ENCODE assay signal across 8 mouse cellular contexts in genomic region chr1:51478262-51479026, GRCm38 (mm10). TPM values are rescaled to one million over a fixed set of nuclear protein-coding genes. Genes with fewer than 3 reads are reported as not detected.
A peak's percentile ranks its signal among the peaks of the same experiment; 100 is the strongest.
DNase-seq lines count a peak whose midpoint lies in the region; ATAC-seq and TF ChIP-seq lines count a peak whose summit lies in the region.

Gene Nabp1, minus strand, starts transcription at chr1:51478425.

- H3K27me3 ChIP-seq in heart, embryonic 12.5 days (replicated peaks), result no peaks in the 10 kb centered on the region
- no peaks in the 10 kb centered on the region for H3K27me3 ChIP-seq in kidney, postnatal 0 days (ENCODE audit: insufficient read depth, low read length)
- H3K27me3 ChIP-seq in liver, embryonic 11.5 days (replicated peaks; ENCODE audit: control insufficient read depth, insufficient read depth, low read length), result no peaks in the 10 kb centered on the region
- no peaks in the 10 kb centered on the region for H3K27me3 ChIP-seq in stomach, embryonic 14.5 days (ENCODE audit: control insufficient read depth, insufficient read depth, low read length)

- under 1% methylated on average over 51 of the region's 51 CpGs for WGBS in heart, embryonic 12.5 days
- under 1% methylated on average over 48 of the region's 51 CpGs for WGBS in kidney, postnatal 0 days
- WGBS in liver, embryonic 11.5 days, result under 1% methylated on average over 51 of the region's 51 CpGs
- under 1% methylated on average over 51 of the region's 51 CpGs for WGBS in stomach, embryonic 14.5 days

- peak; percentile 67 for TF ChIP-seq CTCF in kidney, postnatal 0 days (IDR thresholded peaks at IDR 0.05; ENCODE audit: low read depth)

- peak within 1 kb of the TSS; percentile 86 for H3K4me2 ChIP-seq in heart, embryonic 12.5 days
- peak within 1 kb of the TSS; percentile 97 for H3K4me2 ChIP-seq in kidney, postnatal 0 days (ENCODE audit: low read length)
- peak within 1 kb of the TSS; percentile 94 for H3K4me2 ChIP-seq in liver, embryonic 11.5 days
- peak within 1 kb of the TSS; percentile 98 for H3K4me2 ChIP-seq in stomach, embryonic 14.5 days (replicated peaks; ENCODE audit: low read depth, low read length)

- H3K36me3 ChIP-seq in heart, embryonic 12.5 days, result no peaks in the 10 kb centered on the region
- H3K36me3 ChIP-seq in kidney, postnatal 0 days (ENCODE audit: insufficient read depth, low read length), result no peaks in the 10 kb centered on the region
- H3K36me3 ChIP-seq in liver, embryonic 11.5 days (ENCODE audit: control insufficient read depth, insufficient read depth, low read length), result no peaks in the 10 kb centered on the region
- no peaks in the 10 kb centered on the region for H3K36me3 ChIP-seq in stomach, embryonic 14.5 days (ENCODE audit: control insufficient read depth, insufficient read depth, low read length)

- H3K9me3 ChIP-seq in heart, embryonic 12.5 days (replicated peaks), result no peaks in the 10 kb centered on the region
- H3K9me3 ChIP-seq in kidney, postnatal 0 days (replicated peaks; ENCODE audit: low read length), result no peaks in the 10 kb centered on the region
- no peaks in the 10 kb centered on the region for H3K9me3 ChIP-seq in liver, embryonic 11.5 days (ENCODE audit: control insufficient read depth, low read length)
- H3K9me3 ChIP-seq in stomach, embryonic 14.5 days (ENCODE audit: control insufficient read depth, low read depth, low read length), result no peaks in the 10 kb centered on the region

- H3K27ac ChIP-seq in heart, embryonic 12.5 days (ENCODE audit: poor library complexity, severe bottlenecking), result peak within 1 kb of the TSS; percentile 86
- peak within 1 kb of the TSS; percentile 85 for H3K27ac ChIP-seq in kidney, postnatal 0 days
- peak within 1 kb of the TSS; percentile 55 for H3K27ac ChIP-seq in liver, embryonic 11.5 days (ENCODE audit: low read depth, low read length)
- H3K27ac ChIP-seq in stomach, embryonic 14.5 days (ENCODE audit: low read length), result peak within 1 kb of the TSS; percentile 78

- peak within 1 kb of the TSS; percentile 71 for H3K4me3 ChIP-seq in heart, embryonic 12.5 days
- peak within 1 kb of the TSS; percentile 55 for H3K4me3 ChIP-seq in kidney, postnatal 0 days (replicated peaks; ENCODE audit: low read depth, low read length)
- peak within 1 kb of the TSS; percentile 74 for H3K4me3 ChIP-seq in liver, embryonic 11.5 days (ENCODE audit: low read depth, low read length)
- H3K4me3 ChIP-seq in stomach, embryonic 14.5 days (ENCODE audit: low read depth, low read length), result peak within 1 kb of the TSS; percentile 65

- peak; percentile 99 for ATAC-seq in erythroid progenitor cell, adult 5-6 weeks (replicated peaks; ENCODE audit: low FRiP score, poor library complexity, severe bottlenecking)
- ATAC-seq in heart, embryonic 12.5 days (ENCODE audit: insufficient number of reproducible peaks, low FRiP score), result peak; percentile 100
- peak; percentile 100 for ATAC-seq in kidney, postnatal 0 days (replicated peaks; ENCODE audit: low FRiP score, low read depth)
- peak; percentile 100 for ATAC-seq in liver, embryonic 11.5 days (replicated peaks; ENCODE audit: low FRiP score)
- ATAC-seq in stomach, embryonic 14.5 days (ENCODE audit: insufficient number of reproducible peaks, insufficient read depth, low FRiP score, low read depth), result peak; percentile 100

- DNase-seq in CD4-positive helper T cell, adult 2 months (ENCODE audit: low read depth, low spot score), result peak; percentile 99
- DNase-seq in brain, embryonic 18.5 days (ENCODE audit: low read depth, low spot score), result peak; percentile 94
- DNase-seq in kidney, postnatal 0 days (ENCODE audit: low spot score), result peak; percentile 99
- peak; percentile 98 for DNase-seq in liver, embryonic 11.5 days (ENCODE audit: low spot score)
- DNase-seq in naive thymus-derived CD4-positive, alpha-beta T cell, adult 2 months (ENCODE audit: low read depth), result peak; percentile 100

- peak within 1 kb of the TSS; percentile 91 for H3K9ac ChIP-seq in heart, embryonic 12.5 days
- H3K9ac ChIP-seq in kidney, postnatal 0 days (ENCODE audit: low read depth, low read length), result peak within 1 kb of the TSS; percentile 69
- peak within 1 kb of the TSS; percentile 80 for H3K9ac ChIP-seq in liver, embryonic 11.5 days (ENCODE audit: low read depth, low read length)
- peak within 1 kb of the TSS; percentile 71 for H3K9ac ChIP-seq in stomach, embryonic 14.5 days (replicated peaks; ENCODE audit: low read depth, low read length)

- H3K4me1 ChIP-seq in heart, embryonic 12.5 days (replicated peaks), result peaks cover 6% of the 10 kb centered on the region; the same call in 1 of the 2 replicates
- 0 out of 2 replicates have a peak, but pooled peaks cover 4% of the 10 kb centered on the region for H3K4me1 ChIP-seq in kidney, postnatal 0 days (replicated peaks; ENCODE audit: insufficient read depth, low read length)
- H3K4me1 ChIP-seq in liver, embryonic 11.5 days (replicated peaks; ENCODE audit: control insufficient read depth, insufficient read depth, low read length), result peaks cover 4% of the 10 kb centered on the region; the same call in 1 of the 2 replicates
- H3K4me1 ChIP-seq in stomach, embryonic 14.5 days (ENCODE audit: control insufficient read depth, insufficient read depth, low read length), result no peaks in the 10 kb centered on the region; the same call in 1 of the 2 replicates

RNA-seq across cellular contexts. Expression of gene Nabp1, which starts in this region (rescaled TPM):
- 6.1 and 16.3 TPM in 2 replicates for total RNA-seq in erythroid progenitor cell, adult 5-6 weeks (2015; ENCODE audit: low replicate concordance)
- 14.8 and 16.7 TPM in 2 replicates for total RNA-seq in erythroid progenitor cell, adult 5-6 weeks (2017; ENCODE audit: low replicate concordance)
- polyA plus RNA-seq in heart, embryonic 12.5 days (2016; fragmentation: Nextera tagmentation; extraction: Ambion mirVana), result 17.6 and 17.7 TPM in 2 replicates
- 37.7 and 42.6 TPM in 2 replicates for polyA plus RNA-seq in kidney, postnatal 0 days (2015; fragmentation: Nextera tagmentation; extraction: Ambion mirVana)
- 7.6 and 10.1 TPM in 2 replicates for polyA plus RNA-seq in liver, embryonic 11.5 days (2014; fragmentation: Nextera tagmentation; extraction: Ambion mirVana)
- 12.6 and 13.2 TPM in 2 replicates for polyA plus RNA-seq in stomach, embryonic 14.5 days (2014; fragmentation: Nextera tagmentation; extraction: Ambion mirVana)

Comparison
In these comparisons a context has a peak if more than half of its experiments do, and no peak if none do; other contexts are left out.
1. Peak in every context shown above with its lines: DNase-seq, ATAC-seq, H3K4me3 ChIP-seq and H3K27ac ChIP-seq.